Mouse (Mus musculus) MN1 (cell line): ENCODE measurements around the gene Pknox2.

Source experiments
- DNase-seq: peaks from one replicate; pipeline ENCODE4 v3.0.0-alpha.2; 2016; ENCODE audit warnings: low spot score

The Pknox2 gene

DNA sequence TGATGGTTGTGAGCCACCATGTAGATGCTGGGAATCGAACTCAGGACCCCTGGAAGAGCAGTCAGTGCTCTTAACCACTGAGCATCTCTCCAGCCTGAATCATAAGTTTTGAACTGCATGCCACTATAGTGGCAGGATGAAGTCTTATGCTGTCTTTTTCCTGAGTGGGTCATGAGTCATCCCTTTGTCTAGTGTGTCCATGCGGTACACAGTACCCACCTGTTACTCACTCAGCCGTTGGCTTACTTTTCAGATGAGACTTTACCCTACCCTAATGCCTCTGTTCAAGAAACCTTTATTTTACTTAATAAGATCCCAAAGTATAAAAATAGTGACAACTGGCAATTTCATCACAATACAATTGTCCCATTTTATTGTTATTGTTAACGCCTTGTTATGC lies 95.5 kb downstream of the Pknox2 start:
- no peak for DNase-seq

DNA sequence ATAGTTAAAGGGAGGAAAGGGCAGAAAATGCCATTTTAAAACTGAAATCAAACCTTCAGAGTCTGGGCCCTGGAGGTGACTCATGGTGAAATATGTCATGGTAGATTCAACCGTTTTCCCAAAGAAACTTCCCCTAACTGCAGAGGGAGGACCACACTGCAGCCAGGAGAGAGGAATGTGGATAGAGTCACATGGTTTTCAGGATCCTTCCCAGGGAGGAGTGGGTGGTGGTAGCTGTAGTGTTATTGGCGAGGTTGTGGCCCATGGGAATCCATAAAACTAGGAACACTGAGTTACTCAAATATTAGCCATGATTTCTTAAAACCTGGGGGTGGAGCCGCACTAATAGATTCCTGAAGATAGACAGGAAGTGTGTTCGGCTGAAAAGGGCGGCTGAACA lies 99.7 kb downstream of the Pknox2 start:
- no peak for DNase-seq

DNA sequence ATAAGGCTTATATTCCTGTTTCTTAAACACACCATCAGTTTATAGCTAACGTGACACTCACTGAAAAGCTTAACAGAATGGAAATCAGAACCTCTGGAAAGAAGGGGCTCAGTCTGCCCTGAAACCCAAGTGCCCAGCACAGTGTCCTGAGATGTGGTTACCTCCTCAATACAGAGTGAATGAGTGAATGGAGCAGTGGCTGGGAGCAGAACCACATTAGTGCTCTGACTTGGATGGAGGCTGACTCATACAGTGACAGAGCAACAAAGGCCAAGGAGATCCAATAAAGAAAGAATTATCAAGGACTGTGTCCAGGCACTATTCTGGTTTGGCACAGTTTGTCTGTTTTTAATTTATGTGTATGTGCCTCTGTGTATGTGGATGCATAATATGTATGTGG lies 101.3 kb downstream of the Pknox2 start:
- no peak for DNase-seq

DNA sequence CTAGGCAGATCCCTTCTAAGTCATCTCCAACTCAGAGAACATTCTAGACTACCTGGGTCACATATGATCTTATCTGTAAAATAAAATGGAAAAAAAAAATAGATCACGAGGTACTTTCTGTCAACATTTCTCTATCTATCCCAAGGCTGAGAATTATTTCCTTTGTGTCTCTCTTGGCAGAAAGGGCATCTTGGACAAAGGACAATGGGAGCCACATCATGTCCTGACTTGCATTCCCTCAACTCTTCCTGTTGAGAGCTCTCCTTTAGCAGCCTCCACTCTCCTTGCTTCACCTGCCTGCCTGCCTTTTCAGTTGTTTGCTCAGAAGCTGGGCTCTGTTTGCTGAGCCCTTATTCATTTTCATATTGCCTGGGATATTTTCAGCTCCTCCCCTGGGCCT lies 103.0 kb downstream of the Pknox2 start:
- DNase-seq, result no peak

DNA sequence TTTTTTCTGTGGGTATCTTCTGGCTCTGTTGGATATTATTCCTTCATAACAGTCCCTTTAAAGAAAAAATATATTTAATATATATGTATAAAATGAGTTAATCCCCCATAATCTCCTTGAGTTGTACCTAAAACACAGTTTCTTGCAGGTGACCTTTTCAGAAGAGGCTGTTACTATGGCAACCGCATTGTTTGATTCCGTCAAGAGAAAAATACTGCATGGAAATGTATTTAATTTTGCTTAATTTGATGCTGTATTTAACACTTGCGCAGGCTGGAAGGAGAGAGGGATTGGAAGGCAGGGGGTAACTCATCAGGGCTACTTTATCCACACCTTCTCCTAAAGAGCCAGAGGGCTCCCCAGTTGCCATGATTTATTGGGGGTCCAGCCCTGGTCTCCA lies 108.3 kb downstream of the Pknox2 start:
- no peak for DNase-seq

DNA sequence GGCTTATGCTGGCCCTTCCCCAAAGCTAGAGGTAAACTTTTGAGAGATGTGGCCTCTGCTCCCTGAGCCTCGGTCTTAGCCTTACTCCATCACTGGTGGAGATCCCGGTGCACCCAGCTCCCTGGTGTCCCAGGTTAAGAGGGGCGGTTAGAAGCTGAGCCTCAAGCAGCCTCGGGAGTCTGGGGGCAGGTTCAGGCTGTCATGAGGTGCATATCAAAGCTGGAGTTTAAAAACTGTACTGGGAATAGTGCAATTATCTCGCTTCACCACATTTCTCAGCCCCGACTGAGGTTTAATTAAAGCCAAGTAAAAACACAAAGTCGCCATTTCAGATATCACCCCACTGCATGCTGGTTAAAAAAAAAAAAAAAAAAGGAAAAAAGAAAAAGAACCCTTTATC lies 108.8 kb downstream of the Pknox2 start:
- no peak for DNase-seq

DNA sequence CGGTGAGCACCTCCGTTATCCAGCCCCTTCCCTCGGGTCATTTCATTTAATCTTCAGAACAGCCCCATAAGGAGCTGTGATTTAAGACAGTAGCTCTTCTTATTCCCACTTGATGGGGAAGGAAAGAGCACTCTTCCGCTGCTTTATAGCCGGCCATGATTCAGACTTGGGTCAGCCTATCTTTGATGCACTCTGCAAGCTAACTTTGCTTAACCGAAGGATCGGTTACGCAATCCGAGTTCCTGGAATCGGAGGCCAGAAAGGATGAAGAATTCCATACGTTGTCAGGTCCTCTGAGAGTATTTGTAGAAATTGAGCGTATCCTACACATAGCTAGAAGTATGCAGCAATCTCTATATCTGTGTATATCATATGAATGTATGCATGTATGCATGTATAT lies 109.8 kb downstream of the Pknox2 start:
- no peak for DNase-seq

DNA sequence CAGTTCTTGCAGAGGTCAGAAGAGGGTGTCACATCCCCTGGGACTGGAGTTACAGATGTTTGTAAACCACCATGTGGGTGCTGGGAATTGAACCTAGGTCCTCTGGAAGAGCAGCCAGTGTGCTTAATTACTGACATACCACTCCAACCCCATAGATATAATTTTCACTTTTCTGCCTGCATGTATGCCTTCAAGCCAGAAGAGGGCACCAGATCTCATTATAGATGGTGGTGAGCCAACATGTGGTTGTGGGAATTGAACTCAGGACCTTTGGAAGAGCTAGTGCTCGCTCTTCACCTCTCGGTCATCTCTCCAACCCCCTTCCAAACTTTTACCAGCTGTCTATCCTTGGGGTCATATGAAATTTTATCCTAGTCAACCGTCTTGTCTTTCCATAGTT lies 112.0 kb downstream of the Pknox2 start:
- no peak for DNase-seq

DNA sequence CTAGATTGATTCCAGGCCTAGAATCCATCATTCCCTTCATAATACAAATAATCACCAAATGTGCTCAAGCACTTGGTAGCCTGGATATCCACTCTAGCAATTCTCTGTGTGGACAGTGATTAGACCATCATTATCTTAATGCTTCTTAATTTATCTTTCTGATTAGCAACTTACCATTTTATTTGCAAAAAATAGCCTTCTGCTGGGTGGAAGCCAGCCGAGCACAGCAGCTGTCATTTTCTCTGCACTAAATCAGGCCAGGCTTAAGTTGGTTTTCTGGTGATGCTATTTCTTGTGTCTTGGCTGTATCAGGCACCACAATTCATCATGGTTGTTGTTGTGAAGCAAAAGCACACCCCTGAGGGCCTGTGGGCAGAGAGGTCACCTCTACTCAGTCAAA lies 112.9 kb downstream of the Pknox2 start:
- DNase-seq, result no peak

DNA sequence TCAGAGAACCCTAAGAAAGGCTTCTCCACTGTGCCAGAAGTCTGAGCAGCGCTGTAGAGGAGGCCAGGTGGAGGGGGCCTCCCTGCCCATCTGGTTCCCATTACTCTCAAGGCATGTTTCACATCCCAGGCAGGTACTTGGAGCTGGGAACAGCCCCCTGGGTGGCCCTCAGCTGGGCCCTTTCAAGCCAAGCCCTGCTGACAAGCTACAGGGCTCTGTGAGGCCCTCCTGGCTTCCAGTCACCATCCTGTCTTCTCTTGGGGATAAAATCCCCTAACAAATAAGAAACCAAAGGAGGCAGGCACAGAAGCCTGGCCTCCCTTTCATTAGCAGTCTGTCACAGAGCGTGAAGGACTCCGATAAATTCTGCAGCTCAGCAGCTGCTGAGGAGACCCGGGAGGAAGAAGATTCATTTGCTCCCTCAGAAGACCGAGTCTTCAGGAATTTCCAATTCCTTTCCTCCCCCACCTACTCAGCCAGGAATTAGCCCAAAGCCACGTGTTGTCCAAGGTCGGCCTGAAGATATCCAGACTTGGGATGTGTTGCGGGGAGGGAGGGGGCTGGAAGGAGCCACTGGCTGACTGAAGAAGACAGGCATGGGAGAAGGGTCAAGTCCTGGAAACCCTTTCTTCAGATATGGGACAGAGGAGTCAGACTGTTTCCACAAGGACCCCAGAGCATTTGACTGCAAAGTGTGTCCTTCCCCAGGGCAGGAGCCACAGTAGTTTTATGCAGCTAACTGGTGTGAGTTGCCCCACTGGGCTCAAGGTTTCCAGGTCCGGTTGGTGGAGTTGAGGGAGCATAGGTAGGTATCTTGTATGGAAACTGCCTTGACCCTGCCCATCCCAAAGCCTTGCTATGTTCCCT lies 116.6 kb downstream of the Pknox2 start:
- no peak for DNase-seq

DNA sequence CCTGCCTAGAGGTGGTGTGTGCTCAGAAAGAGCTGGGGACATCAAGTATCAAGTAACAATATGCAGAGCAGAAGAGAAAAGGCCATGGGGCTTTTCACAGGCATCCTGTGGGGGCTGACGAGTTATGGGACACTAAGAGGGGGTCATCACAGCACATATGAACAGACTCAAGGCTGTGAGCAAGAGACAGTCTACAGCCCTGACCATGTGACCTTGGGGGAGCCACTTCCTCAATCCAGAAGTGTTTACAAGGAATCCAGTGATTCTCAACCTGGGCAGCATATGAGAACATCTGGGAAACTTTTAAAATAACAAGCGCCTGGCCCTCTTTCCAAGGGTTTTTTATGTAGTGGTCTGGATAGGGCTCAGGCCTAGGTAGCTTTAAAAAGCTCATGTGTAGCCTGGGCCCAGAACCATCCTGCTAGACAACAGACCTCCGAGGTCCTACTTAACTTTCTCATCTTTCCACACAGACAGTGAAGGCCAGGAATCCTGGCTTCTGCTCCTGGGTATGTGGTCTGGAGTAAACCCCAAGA lies 117.3 kb downstream of the Pknox2 start:
- no peak for DNase-seq

DNA sequence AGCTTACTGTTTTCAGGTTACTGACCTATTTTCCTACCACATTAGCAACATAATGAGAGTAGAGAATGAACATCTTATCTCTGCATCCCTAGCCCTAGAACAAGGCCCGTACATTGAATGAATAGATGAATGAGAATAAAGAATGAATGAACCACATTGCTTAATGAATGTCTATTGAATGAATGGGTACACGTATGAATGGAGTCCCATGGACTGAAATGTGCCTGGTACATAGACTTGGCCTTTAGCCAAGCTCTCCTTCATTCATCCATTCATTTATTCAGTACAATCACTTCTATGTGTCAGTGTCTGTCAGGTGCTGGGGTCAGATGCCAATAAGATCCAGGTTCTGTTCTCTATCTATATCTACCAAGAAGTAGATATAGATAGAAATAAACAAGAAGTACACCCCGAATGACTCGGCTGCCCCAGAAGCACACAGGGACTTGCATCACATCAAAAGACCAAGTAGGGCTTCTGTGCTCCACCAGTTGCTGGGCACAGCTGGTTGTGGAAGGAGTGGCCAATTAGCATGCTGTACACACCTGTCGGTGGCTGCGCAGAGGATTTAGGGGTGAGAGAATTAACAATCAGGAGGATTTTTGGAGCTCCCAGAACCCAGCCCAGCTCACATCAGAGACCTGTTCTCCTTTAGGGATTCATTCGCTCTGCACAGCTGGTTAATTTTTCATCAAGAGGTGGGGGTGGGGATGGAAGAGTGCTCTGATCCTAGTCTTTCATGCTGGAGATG lies 119.2 kb downstream of the Pknox2 start:
- no peak for DNase-seq

DNA sequence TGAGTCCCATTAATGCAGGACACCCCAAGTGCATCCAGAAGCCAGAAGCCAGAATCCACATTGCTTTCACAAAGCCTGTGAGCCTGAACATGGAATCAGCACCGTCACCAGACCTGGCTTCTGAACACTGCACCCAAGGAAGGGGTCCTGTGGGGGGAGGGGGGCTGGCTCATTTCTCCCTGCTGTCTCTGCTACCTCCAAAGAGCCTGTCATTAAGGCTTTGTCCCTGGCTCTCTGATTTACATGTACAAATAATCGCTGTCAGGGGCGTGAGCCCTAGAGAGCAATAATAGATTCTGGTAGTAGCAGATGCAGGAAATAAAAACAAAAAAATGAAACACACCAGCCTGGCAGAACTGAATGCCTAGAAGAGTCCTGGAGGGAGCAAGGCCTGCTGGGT lies 121.3 kb downstream of the Pknox2 start:
- no peak for DNase-seq

DNA sequence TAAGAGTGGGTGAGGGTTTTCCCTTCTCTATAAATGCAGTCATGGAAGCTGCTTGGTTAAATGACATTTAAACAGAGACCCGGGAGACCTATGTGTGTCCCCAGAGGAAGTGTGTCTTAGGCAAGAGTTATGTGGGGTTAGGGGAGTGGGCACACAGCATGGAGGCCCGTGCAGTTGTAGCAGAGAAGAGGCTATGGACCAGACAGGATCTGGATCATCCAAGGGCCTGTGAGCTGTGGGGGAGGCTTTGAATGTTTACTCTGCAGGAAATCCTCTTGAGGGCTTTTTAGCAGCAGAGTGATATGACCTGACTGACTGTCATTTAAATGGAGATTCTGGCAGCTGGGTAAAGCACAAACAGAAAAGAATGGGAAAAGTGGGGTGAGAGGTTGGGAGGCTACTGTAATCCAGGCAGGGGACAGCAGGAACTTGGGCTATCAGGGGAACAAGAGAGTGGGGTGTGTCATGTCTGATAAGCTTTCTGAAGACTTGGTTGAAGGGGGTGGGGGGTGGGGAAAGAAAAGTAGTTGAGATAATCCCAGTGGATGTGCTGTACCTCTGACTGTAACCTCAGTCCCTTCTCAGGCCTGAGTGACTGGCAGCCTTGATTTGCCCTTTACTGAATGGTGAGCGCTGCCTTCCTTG lies 125.5 kb downstream of the Pknox2 start:
- no peak for DNase-seq

DNA sequence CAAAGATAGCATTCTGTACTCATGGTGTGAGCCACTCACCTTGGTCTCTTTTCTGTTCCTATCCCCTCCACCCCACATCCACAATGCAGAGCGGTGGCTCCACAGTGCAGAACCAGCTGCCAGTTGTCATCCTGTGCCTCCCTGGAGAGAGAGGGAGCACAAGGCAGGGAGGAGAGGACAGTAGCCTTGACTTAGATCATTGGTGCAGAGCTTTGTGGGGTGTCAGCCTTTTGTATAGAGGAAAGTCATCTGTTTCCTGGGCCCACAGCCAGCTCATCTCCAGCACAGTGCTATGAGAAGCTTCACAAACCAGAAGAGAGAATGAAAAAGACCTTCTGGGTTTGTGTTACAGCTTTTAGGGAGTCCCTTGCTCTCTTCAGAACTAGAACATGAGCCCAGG lies 129.1 kb downstream of the Pknox2 start:
- no peak for DNase-seq

DNA sequence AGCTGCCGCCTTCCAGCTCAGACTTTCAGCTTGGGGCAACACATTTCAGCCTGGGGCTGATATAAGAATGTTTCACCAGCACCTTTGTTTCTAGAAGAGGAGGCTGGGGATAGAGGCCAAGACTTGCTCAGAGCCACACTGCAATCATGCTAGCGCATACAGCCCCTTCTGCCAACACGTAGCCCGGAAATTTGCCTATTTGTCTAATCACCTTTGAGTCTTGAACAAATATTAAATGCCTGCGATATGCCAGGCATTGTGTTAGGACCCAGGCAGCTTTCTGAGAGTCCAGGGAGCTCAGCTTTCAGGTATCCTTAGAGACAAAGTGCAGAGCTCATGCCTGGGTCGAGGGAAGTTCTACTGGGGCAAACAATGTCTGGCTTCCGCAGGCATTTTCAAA lies 130.0 kb downstream of the Pknox2 start:
- DNase-seq, result no peak

DNA sequence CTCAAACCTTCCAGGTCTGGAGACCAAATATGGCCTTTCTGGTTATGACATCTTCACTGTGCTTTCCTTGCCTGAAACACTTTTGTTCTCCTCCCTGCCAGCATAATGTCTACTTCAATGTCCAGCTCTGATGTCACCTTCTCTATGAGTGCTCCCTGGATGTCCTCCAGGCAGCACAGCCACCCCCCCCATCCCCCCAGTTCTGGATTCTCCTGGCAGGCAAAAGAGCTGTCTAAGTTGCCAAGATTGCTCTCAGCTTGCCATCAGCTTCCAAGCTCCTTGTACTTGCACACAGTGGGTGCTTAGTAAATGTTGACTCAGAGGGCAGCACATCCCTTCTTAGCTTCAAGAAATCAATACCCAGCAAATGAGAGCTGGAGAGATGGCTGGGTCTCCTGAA lies 131.0 kb downstream of the Pknox2 start:
- no peak for DNase-seq

DNA sequence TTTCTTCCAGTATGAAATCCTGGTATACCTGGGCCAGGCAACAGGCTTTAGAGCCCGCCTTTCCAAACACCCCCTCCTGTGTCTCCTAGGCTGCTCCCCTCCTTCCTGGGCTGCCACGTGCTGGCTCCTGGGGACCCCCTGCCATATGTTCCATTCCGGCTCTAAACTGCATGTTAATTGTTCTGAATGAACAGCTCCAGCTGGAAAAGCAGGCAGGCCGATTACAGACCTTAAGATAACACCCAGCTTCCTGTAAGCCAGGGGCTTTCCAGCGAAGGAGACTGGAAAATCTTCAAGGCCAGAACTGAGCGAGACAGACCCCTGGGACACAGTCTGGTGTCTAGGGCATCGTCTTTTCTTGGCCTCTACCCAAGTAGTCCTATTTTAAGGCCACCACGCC lies 133.6 kb downstream of the Pknox2 start:
- DNase-seq, result no peak

DNA sequence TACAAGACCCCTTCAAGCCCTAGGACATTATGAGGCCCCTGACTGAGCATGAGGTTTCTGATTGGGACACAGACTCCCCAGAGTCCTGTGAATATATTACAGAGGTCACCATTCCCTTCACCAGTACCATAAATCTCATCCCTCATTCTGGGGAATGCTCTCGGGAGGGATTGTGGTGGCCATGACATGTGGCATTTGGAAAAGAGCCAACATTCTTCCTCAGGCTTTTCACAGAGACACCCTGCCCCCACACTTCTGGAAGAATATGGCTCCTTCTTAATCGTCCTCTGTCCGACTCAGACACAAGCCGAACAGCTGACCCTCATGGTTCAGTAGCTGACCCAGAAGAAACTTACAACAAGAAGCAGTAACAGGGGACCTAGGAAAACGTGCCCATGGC lies 139.1 kb downstream of the Pknox2 start:
- no peak for DNase-seq

DNA sequence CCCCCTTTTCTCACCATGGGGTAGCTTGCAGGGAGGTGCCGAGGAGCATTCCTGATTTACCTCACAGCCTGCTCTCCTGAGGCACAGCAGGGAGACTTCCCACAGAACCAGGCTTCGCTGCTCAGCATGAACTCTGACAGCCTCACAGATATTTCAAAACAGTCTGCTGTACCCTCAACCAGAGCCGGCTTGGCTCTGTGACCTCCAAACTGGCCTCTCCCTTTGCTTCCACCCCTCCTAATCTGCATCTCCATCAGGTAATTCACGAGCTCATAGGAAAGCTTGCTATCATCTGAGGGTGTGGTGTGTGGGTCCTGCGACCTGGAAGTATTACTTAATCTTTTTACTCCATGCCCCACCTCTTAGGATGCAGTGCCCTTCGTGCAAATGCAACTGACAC lies 142.5 kb downstream of the Pknox2 start:
- DNase-seq, result no peak

DNA sequence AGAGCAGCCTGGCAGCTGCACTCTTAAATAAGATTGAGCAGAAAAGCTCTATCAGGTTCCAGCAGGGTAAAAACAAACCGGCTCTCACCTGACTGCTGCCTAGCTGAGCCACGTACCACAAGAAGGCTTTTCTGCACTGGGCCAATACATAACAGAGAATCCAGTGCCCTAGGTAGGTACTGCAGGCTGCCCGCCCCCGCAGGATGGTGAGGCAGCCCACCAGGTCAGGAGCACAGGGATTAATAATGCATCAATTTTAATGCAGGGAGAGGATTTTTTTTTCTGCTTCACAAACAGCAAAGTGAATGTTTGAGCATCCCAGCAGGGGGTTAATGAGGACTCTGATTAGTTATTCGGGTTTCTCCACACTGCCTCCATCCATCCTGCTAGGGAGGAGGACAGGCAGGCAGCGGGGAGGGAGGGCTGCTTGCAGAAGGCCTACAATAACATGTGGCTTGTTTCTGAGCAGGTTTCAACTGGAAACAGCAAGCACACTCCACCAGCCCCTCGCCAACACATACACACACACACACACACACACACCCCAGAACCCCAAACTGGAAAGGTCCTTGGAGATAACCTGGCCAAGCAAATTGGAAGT lies 145.2 kb downstream of the Pknox2 start:
- DNase-seq, result no peak

DNA sequence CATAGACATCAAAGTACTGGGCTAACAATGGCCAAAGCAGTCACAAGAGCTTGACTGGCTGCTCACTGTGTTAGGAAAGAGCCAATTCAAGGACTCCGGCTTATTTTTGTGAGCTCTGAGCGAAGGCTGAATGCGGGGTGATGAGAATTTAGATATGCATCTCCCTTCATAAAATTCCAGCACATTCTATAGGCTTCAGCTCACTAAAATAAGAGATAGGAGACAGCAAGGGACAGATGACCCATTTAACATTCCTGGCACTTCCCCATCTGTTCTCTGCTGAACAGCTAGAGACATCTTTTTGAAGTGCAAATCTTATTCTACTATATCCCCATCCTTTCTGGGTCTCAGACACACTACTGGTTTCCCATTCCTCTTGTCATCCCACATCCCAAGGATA lies 147.8 kb downstream of the Pknox2 start:
- DNase-seq, result no peak
